Mouse (Mus musculus) G1E-ER4 (cell line): ENCODE data around the gene Gm11639. TPM values are rescaled to one million over a fixed set of nuclear protein-coding genes. Genes with fewer than 3 reads are reported as not detected.
A peak's percentile ranks its signal among the peaks of the same experiment; 100 is the strongest.

ENCODE experiments used
- GATA1 ChIP-seq: IDR thresholded peaks from one replicate; pipeline ENCODE4 v1.8.0; 2012; ENCODE audit warnings: low read length, inconsistent platforms
- polyA plus RNA-seq: library from polyadenylated mRNA; stranded (reverse); fragments of >175 nt; gene quantifications from 2 replicates; pipeline ENCODE4 v1.2.3, GENCODE M21; 2012

Gene Gm11639
- polyA plus RNA-seq, 1 experiment, result not detected

DNA sequence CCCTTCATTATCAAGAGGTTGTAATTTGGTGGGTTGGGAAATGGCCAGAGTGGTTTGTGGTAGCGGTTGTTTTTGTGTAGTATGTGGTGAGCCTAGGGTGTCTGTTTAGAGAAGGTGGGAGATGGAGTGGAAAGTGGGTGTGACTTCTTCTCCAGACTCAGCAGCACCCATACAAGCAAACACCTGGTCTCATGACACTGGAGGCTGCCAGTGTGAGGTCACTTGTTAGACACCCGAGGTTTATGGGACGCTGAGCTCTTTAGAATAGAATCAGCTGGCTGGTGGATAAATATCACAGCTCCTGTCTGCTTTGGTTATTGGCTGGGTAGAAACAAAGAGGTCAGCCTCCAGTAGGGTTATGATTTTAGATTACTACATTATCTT, 21.6 kb upstream of the Gm11639 start:
- TF ChIP-seq GATA1, result no peak

DNA sequence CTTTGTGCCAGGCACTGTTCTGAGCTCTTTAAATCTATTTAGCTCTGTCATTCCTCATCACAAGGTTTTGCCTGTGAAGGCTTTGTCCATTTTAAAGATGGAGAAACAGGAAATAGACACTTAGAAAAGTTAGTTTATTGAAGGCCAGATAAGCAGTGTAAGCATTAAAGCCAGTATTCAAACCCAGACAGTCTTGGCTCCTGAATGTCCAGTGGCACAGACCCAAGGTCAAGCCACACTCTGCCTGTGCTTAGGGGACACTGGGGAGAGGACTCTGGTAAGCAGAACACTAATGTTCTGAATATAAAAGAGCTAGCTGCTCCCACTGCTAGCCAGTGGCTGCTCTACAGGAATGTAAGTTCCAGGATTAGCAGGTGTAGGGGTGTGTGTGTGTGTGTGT, 21.1 kb upstream of the Gm11639 start:
- TF ChIP-seq GATA1, result no peak

DNA sequence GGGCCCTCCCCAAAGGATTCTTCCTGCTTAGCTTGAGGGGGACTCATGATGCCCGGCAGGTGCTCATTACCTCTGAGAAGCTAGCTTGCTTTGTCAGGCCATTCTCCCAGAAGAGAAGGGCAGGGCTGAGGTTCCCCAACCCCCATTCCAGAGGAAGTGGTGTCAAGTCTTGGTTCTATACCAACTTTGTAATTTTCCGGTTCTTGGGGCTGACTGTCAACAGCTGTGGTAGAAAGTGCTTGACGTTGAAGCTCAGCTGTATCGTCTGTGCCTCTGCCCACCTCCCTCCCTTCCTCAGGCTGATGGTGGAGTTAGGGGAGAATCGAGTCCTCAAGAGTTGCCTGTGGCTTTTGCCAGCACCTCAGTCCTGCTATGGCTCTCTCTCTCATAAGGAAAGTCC, 18.1 kb upstream of the Gm11639 start:
- TF ChIP-seq GATA1, result no peak

DNA sequence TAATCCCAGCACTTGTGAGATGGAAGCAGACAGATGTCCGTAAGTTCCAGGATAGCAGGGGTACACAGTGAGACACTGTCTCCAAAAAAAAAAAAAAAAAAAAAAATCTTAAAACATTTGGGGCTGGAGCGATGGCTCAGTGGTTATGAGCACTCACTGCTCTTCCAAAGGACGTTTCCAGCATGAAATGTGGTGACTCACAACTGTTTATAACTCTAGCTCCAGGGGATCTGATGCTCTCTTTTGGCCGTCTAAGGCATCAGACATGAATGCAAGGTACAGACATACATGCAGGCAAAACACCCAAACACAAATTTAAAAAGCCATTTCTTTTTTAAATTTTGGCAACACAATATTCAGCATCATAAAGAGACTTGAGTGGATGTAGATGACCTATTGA, 12.1 kb upstream of the Gm11639 start:
- TF ChIP-seq GATA1, result no peak

DNA sequence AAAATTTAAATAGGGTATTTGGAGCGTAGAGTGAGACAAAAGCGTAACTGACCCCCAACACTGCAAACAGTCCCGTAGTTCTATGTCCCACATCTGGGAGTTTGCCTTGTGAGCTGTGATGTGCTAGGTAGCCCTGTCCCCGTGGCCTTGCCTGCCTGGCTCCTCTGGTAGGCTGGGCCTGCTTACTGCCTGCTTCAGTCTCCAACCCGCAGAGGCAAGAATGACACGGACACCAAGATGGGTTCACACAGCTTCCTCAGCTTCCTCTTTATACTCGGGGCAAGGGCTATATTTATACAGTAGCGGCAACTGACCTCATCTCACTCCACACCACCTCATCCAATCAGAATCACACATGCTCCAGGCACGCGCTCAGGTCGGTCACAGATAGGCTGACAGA, 10.7 kb upstream of the Gm11639 start:
- no peak for TF ChIP-seq GATA1

DNA sequence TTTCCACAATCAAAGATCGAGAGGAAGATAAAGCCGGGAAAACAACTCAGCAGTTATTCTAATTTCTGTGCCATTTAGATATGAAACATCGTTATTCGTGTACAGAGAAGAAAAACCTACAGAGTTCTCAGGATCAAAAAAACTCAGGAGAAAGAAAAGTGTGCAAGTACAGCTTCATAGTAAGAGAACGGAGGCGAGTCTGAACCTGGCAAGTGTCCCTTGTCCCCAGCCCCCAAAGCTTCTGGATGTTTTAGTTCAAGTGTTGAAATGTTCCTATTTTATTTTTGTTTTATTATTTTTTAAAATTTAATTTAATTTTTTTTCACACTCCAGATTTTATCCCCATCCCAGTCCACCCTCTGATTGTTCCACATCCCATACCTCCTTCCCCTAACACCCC, 7.7 kb downstream of the Gm11639 start:
- TF ChIP-seq GATA1, result no peak

DNA sequence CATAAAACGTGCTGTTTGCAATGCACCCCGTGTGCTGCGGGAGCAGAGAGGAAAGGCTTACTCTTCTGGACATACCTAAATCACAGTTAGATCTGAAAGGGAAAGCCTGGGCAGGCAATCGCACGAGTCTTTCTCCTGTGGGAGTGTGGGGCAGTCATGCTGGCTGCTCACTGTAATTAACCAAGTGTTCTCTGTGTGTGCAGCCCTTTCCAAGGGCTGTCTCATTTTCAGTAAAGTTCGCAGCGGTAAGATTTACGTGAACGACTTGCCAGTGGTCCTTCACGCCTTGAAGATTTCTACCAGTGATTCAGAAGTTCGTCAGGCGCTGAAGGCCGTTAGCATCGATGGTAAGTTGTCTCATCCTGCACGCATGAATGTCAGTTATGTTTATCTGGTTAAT, 18.6 kb downstream of the Gm11639 start:
- no peak for TF ChIP-seq GATA1

DNA sequence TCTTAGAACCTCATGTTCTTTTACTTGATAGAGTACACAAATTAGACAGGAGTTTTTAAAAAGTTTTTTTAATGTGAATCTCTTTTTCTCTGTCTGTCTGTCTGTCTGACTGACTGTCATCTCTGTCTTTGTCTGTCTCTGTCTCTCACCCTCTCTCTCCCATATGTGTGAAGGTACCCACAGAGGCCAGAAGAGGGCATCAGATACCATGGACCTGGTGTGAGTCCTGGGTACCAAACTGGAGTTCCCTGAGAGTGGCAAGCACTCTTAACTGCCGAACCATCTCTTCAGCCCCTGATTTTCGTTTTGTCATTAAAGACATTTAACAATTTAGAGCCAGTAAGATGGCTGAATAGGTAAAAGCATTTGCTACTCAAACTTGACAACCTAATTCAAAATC, 21.6 kb downstream of the Gm11639 start:
- no peak for TF ChIP-seq GATA1

DNA sequence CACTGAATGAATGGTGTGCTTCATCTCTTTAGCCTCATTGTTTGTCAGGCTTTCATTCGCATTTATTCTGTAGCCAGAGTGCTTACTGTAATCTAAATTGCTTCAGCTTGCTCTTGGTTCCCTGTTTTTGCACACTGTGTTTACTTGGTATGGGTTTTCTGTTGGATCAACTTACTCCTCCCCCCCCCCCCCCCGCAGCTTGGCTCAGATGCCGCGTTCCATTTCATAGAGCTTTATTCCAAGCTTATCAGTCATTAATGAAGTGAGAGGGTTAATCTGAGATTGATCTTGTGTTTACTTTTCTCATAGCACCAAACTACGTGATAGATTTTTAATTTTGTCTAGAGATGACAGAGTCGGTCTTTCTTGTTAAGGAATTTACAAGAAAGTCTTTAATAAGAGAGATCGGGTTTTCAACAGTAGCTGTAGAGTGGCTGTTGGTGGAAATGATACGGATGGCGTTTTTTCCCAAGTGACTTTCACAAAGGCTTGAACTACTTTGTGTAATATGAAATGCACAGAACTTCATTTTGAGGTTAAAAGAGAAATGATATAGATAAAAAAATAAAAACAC, 59.6 kb downstream of the Gm11639 start:
- TF ChIP-seq GATA1, result no peak

DNA sequence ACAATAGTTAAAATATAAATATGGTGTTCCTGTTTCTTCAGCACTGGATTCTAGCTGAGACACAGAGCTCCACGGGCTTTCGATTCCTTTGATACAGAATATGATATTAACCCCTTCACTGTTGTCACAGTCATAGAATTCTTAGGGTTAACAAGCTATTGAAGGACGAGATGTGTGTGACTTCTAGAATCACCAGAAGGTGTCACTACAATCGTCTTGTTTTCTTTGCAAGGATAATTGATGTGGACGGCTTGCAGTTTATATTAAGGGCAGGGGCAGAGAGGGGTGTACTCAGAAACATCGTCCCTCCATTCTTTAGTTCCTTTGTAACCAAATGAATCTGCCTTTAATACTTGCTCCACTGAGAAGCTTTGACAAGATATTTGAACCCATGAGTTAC, 80.3 kb downstream of the Gm11639 start:
- no peak for TF ChIP-seq GATA1

DNA sequence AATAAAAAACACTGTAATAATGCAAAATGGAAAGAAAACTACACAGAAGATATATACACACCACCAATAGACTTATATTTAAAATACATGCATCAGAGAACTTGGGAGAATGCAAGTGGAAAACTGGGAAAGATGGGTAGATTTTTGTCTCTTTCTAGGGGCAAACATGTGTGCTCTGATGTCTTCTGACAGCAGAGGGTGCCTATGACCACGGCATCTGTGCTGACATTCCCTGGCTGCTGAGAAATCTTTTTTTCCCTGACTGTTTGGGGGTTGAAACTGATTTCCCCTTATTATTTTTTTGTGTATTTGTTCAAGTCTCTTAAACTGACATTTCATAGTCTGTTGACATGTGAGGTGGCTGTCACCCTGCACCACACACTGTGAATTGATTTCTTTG, 81.6 kb downstream of the Gm11639 start:
- no peak for TF ChIP-seq GATA1

DNA sequence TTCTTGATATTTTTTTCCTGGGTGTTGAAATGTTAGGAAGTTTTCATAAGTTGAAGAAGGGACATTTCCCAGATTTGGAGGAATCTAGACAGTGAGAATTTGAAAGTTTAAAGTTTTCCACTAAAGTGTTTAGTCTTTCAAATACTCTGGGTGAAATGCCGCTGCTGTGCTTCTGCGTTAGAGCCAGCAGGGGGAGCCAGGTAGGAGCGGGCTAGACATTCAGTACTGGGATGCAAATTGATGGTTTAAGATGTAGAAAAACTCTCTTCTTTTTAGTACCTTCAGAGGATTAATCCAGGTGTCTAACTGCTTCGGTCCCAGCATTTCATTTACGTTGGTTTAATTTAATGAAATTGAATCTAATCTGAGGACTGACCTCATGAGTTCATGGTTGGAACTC, 82.6 kb downstream of the Gm11639 start:
- no peak for TF ChIP-seq GATA1

DNA sequence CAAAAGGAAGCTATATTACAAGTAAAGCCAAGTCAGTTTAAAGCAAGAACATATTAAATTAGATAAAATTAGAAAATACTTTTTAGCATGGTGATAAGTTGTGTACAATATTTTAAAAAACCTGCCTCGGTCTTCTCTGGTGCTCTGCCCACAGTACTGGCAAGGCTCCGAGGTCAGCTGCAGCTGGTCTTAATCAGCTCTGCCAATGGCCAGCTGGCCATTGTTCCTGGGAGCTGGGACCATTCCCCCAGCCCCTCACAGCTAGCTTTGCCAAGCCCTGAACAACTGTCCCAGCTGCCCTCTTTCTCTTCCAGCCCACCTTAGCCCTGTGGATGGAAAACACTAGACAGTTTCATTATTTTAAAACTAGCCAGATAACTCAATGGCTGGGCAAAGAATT, 93.3 kb downstream of the Gm11639 start:
- no peak for TF ChIP-seq GATA1

DNA sequence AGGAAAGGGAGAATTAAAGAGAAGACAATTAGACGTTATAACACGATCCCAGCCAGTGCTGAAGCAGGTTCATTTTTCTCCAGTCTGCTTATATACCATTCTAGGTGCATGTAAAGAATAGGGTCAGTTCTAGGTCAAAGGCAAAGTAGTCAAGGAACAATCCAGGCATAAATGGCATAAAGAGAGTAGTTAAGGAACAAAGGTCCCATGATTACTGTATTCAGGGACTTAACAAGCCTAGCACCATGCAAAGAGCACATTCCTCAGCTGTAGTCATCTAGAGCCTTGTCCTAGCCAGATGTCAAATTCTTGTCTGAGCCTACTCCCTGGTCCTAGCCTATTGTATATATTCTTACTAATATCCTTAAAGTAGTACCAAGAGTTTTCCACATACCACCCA, 259.2 kb downstream of the Gm11639 start:
- no peak for TF ChIP-seq GATA1

DNA sequence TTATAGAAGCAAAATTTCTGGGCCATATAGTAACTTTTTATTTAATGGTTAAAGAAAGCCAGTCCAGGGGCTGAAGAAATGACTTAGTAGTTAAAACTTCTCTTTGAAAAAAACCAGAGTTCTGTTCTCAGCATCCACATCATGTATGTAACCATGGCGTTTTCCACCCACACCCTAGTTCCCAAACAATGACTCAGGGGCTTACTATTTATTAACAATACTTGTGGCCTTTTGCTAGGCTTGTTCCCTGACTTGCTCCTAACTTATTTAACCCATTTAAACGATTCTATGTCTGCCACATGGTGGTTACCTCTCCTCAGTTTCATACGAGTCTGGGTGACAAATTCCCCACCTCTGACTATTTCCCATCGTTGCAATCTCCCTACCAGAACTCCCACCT, 266.8 kb downstream of the Gm11639 start:
- no peak for TF ChIP-seq GATA1

DNA sequence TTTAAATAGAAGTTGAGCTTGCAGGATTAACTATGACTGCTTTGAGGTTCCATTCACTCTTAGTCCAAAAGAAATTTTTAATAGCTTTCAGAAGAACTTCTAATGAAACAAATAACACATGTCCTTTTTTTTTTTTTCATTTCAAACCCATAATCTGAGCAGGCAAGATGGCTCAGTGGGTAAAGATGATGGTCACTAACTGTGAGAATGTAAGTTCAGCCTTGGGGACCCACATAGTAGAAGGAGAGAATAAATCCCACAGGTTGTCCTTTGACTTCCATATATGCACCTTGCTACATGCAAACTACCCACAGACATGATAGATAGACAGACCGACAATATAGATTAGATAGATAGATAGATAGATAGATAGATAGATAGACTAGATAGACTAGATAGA, 282.4 kb downstream of the Gm11639 start:
- no peak for TF ChIP-seq GATA1

DNA sequence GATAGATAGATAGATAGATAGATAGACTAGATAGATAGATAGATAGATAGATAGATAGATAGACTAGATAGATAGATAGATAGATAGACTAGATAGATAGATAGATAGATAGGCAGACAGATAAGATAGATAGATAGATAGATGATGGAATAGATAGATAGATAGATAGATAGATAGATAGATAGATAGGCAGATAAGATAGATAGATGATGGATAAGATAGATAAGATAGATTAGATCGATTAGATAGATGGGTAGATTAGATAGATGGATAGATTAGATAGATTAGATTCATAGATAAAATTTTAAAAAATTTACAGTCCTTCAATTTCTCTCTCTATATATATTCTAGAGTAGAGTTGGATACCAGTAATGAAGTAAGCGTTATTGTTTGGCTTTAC, 282.9 kb downstream of the Gm11639 start:
- TF ChIP-seq GATA1, result peak; percentile 26

DNA sequence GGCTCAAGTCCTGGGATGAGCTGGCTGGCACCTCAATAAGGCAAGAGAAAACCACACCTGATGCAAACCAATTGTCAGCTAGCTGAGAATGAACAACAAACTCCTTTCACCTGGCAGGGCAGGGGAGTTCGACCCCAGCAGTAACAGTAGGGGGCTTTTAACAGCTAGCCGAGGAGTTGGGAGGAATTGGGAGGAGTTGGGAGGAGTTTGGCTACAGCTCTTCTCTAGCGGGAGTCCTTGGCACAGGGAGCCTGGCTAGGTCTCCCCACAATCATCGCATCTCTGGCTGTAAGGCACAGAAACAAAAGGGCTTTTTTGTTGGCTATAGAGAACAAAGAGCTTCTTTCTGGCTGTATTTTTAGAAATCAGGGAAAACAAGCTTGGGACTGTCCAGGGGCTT, 285.8 kb downstream of the Gm11639 start:
- TF ChIP-seq GATA1, result no peak
